Mouse (Mus musculus) bone marrow, adult 2 months (tissue): ENCODE results near the gene Macf1.

ENCODE experiments used
- CTCF ChIP-seq: fragments of 200-500 bp; IDR thresholded peaks from 2 replicates; pipeline ENCODE4 v1.5.1; 2011; ENCODE audit warnings: low read length, control low read depth; ENCODE audit not compliant: control insufficient read depth, insufficient read depth
- POLR2A ChIP-seq: fragments of 200-500 bp; IDR thresholded peaks from 2 replicates; pipeline ENCODE4 v1.6.1; 2011; ENCODE audit warnings: low read depth, mild to moderate bottlenecking, control low read depth, low read length, borderline replicate concordance; ENCODE audit not compliant: control insufficient read depth

GRCm38 (mm10) chr4:123323534-123323933 lies 360.6 kb downstream of the Macf1 start, which contains the start of gene Oxct2a:
- TF ChIP-seq POLR2A: no peak
- no peak for TF ChIP-seq CTCF
